Mouse (Mus musculus): ENCODE results near the gene Lrrc74b. TPM values are rescaled to one million over a fixed set of nuclear protein-coding genes. Genes with fewer than 3 reads are reported as not detected.

Gene Lrrc74b
- total RNA-seq, 1 experiment from 2014 or later: 0.05 TPM

DNA sequence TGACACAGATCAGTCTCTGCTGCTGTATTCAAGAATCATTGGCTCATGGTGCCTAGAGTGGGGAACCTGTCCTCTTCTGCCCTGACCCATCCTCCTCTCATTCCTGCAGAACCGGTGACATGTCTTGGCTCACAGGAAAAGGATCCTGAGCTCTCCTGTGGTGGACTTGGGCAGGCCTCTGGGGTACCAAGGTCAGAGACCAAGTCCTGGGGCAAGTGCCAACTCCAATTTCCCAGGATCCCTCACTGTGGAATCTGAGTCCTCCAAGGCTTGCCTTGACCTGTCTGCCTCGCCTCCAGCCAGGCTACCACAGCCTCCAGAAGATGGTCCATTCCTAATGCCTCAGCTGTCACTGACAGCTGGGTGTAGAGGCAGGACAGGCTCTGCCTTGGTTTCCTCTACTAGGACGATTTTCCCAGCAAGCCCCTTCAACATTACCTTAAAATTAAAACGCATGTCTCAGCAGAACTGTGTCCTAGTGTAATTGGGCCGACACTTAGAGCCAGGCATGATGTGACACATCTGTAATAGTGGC is 54.0 kb downstream of the Lrrc74b start:
- ATAC-seq (replicated peaks; ENCODE audit: low read depth, poor library complexity, severe bottlenecking): no peak

DNA sequence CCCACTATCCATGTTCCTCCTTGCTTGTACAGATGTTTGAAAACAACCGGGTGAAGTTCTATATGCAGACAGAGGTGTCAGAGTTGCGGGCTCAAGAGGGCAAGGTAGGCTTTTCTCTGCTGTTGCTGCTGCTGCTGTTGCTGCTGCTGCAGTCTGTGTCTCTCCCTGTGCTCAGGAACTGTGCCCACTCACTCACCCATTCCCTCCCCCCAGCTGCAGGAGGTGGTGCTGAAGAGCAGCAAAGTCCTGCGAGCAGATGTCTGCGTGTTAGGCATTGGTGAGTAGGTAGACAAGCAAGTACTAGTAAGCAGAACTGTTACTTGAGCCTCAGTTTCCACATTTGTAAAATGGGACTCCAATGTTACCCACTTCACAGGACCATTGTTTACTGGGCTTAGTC is 58.4 kb downstream of the Lrrc74b start:
- no peak for ATAC-seq (replicated peaks; ENCODE audit: low read depth, poor library complexity, severe bottlenecking)

DNA sequence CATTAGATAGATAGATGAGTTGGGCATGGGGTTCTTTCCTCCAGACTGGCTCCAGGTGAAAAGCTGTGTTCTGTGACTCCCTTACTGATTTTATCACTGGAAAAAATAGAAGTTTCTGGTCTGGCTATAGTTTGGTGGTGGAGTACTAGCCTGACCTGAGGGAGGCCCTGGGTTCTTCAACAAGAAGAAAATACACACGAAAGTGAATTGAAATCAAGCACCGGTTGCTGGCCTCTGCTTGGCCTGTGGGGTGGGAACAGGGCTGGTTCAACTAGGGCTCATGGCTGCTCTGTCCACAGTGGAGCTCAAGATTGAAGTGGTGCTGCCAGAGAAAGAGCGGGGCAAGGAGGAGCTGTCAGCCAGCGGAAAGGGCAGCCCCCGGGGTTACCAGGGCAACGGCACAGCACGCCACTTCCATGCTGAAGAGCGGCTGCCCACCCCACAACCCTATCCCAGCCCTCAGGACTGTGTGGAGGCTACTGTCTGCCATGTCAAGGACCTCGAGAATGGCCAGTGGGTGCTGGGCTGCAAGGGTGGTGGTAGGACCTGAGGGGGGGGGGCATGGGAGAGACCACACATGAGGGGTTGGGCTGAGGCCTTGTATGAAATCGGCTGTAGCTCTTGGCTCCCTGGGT is 61.7 kb downstream of the Lrrc74b start:
- no peak for ATAC-seq (replicated peaks; ENCODE audit: low read depth, poor library complexity, severe bottlenecking)

DNA sequence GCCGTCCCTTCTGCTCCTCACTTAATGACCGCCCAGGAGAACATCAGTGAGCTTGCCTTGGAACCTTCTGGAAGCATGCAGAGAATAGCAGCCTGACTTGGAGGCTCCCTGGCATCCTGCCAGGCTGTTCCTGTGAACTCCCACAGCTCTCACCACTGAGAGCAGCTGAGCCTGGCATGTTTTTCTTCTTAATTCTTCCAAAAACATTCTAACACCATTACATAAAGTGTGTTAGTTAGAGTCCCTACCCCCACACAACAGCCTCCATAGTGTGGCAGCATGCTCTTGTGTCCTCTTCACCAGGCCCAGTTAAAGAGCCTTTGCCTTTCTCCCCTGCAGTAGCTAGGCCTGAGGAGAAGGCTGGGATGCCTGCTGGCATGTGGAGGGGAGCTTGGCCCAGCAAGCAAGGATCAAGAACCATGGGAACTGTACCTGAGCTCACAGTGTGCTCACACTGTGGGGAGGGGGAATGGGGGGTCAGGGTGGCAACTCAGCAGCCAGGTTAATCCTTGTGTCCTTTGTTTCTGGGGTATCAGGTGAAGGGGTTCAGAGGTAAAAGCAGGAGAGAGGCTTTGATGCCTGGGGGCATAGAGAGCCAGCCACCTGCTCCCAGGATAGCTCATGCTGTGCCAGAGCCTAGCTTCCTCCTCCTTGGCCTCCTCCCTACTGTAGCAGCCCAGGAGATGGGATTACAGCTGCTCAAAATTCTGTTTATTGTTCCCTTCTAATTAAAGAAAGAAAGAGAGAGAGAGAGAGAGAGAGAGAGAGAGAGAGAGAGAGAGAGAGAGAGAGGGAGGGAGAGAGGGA is 64.3 kb downstream of the Lrrc74b start:
- no peak for ATAC-seq (replicated peaks; ENCODE audit: low read depth, poor library complexity, severe bottlenecking)

Other genes with a start within 250 kb of the Lrrc74b start
- 0.09 TPM in 1 of 2 replicates, not detected in the other for gene Serpind1, start 229.9 kb downstream of the Lrrc74b start, total RNA-seq (2017)
- gene Snap29, start 155.3 kb downstream of the Lrrc74b start, total RNA-seq (2017): 14.9 and 19.2 TPM in 2 replicates
- gene Pi4ka, start 154.9 kb downstream of the Lrrc74b start, total RNA-seq (2017): 36.2 and 58.9 TPM in 2 replicates
- gene Crkl, start 109.3 kb downstream of the Lrrc74b start, total RNA-seq (2017): 29.0 and 29.2 TPM in 2 replicates
- gene Aifm3, start 71.6 kb downstream of the Lrrc74b start, total RNA-seq (2017): not detected in 2 replicates
- 30.8 and 40.3 TPM in 2 replicates for gene Lztr1, start 52.6 kb downstream of the Lrrc74b start, total RNA-seq (2017)
- 38.5 and 46.1 TPM in 2 replicates for gene Thap7, start 30.1 kb downstream of the Lrrc74b start, total RNA-seq (2017)
- gene P2rx6, start 638 bp upstream of the Lrrc74b start, total RNA-seq (2017): 0.05 TPM in 1 of 2 replicates, not detected in the other
- gene Slc7a4, start 22.0 kb upstream of the Lrrc74b start, total RNA-seq (2017): 7.1 and 10.2 TPM in 2 replicates
- gene Smpd4, start 58.1 kb upstream of the Lrrc74b start, total RNA-seq (2017): 31.2 and 34.8 TPM in 2 replicates
- 2.2 and 4.4 TPM in 2 replicates for gene Ccdc74a, start 85.2 kb upstream of the Lrrc74b start, total RNA-seq (2017)
- 21.4 and 30.8 TPM in 2 replicates for gene Med15, start 171.6 kb upstream of the Lrrc74b start, total RNA-seq (2017)
- 27.0 and 33.2 TPM in 2 replicates for gene Klhl22, start 198.4 kb upstream of the Lrrc74b start, total RNA-seq (2017)
- gene Scarf2, start 236.0 kb upstream of the Lrrc74b start, total RNA-seq (2017): not detected in 2 replicates